Mouse (Mus musculus) yolk sac, embryonic 10.5 days (tissue): ENCODE results near the gene Btbd9.

Experiments used
- DNase-seq: peaks from one replicate; pipeline ENCODE4 v3.0.0-alpha.2; 2017; ENCODE audit warnings: low spot score

Gene Btbd9

DNA sequence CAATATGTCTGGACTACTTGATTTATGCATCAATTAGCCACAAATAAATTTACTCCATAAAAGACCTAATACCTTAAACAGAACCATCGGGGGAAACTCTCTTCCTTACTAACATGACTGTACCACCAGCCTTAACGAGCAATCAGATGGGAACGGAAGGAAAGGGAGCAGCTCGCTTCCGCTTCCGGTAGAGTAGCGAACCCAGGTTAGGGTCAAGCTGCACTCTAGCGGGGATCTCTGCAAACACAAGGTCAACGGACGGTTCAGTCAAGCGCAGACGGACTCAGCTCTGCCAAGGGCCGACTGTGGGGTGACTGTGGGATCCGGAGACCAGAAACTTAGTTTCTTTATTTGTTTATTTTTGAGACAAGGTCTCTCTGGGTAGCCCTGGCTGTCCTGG is 25.9 kb upstream of the Btbd9 start:
- DNase-seq, result no peak

DNA sequence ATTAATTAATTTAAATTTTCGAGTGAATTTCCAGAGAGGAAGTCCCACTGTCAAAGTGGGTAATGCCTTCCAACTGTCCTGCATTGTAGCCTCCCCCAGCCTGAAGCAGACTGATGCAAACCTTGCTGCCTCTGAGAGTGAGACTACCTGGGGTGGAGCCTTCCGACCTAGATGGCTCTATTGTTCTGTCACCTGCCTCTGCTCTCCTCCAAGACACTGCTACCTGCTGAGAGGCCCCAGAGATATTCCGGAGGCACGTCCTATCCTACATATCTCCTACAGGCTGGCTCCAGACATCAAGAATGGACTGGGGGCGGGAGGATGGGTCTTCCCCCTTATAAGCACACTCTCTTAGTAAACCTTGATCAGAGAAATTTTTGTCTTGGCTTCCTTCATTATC is 22.0 kb upstream of the Btbd9 start:
- DNase-seq, result no peak

DNA sequence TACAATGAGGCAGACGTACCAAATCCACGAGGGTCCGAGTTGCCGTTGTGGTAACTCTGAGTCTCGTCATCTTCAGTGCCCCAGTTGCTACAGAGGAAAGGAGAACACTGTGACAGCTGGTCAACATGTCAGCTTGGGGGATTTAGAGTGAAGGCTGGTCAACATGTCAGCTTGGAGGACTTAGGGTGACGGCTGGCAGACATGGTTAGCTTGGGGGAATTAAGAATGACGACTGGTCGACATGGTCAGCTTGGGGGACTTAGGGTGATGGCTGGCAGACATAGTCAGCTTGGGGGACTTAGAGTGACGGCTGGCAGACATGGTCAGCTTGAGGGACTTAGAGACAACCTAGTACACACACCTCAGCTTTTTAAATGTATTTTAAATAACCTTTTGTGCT is 21.5 kb upstream of the Btbd9 start:
- no peak for DNase-seq

DNA sequence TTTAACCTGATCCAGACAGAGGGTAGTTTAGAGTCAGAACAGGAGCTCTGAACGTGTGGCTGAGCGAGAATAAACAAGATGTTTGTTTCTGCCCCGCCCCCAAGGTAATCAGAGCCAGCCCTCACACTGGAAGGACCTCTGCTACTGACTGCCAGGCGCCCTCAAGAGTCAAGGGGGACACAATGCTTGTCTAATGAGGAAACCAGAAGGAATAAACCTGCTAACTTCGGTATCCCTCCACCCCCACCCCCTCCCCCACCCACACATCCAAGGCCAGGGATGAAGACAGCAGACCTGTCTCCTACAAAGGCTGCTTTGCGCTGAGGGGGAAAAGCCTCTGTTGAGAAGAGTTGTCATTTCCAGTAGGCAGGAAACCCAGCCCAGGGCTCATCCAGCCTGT is 18.6 kb upstream of the Btbd9 start:
- no peak for DNase-seq

DNA sequence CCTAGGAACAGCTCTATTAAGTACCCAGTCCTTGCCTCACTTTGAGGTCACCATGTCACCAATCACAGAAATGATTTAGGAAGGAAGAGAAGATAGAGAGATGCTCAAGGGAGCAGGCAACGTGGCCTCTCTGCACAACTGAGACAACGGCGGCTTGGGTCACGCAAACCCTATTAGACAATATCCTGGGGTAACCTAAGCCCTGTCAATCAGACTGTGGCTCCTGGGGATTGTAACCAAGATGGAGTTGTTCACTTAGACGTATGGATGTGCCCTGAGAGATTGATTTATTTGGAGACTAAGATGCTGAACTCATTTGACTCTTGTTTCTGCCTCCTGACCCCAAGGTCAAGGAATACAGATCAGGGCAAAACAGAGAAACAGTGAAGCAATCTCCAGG is 18.1 kb upstream of the Btbd9 start:
- DNase-seq, result no peak

DNA sequence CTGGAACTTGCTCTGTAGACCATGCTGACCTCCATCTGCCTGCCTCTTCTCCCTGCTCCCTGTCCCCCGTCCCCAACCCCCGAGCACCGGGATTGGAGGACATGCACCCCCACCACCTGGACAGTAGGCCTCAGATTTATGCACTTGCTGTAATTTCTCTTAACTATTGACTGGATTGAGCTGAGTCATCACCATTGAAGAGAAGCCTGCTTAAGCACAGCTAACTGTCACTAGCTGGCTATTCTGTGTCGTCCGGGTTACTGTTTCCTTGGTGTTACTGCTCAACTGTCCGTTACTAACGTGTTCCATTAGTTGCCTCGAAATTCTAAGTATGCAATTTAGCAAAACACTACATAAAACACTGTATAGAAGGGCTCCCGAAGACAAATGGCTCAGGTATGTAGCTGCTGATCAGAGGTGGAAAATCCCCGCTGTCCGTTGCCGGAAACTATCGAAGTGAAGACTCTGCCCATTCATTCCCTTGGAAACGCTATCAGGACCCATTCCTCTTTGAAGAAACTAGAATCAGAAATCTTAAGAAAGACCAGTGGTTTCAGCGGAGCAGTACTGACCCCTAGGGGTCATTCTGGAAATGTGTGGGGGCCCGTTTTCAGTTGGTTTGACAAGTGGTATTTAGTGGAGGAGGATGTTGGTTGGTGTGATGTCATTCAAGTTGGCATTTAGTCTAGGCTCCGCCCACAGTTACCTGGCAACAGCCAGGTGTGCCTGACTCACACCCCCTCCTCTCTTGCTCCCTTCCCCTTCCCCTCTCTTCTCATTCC is 14.3 kb upstream of the Btbd9 start:
- no peak for DNase-seq

DNA sequence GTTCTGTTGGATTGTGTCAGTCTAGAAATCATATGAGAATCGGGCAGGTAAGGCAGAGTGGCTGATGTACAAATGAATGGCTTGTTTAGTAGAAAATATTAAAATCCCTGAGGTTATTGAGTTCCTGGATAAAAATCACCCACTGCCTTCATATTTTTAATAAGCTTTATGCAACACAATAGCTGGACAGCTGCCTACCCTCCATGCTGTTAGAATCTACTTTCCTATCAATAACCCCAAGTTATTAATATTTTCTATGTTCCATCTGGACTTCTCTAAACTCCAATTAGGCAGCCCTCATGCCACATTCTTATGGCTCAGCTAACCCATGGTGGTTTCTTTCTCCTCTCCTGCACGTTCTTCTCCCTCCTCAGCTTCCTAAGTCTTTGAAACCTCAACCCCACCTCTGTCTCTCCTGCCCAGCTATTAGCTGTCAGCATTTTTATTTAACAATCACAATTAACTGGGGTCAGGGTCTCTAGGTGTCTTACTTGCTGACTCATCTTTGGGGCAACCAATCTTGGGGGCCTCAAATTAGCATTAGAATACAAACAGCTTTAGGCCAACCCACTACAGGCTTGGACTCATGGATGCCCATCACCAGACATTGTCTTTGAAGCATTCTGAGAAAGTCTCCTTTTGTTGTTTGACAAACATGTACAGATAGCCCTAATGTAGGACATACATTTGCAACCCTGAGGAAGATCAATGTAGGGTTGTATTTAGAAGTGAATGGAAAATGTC is 7.1 kb upstream of the Btbd9 start:
- no peak for DNase-seq

DNA sequence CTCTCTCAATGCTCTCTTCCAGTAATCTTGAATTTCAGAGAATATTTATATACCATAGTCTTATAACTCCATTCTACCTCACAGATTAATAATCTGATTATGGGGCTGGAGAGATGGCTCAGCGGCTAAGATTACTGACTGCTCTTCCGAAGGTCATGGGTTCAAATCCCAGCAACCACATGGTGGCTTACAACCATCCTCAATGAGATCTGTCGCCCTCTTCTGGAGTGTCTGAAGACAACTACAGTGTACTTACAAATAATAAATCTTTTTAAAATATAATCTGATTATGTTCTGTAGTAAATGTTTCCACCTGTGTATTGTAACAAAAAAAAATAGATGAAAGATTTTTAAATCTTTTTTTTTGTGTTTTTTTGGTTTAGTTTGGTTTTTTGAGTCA is 6.0 kb upstream of the Btbd9 start:
- no peak for DNase-seq

DNA sequence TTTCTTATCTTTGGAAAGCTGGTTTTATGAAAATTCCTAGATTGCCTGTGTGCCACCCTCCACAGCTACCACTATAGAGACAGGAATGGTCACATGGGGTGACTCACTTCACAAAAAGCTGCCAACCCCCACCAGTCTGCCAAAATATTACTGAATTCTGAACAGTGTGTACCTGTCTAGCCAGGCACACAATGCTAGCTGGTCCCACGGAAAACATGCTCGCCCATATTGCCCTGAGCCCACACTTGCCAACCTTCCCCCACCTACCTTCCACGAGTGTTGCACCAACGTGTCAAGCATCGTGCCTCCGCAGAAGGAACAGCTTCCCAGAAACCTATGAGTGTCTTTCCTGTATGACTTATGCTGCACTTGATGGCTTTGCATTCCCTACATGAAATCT is 4.9 kb upstream of the Btbd9 start:
- DNase-seq, result no peak

DNA sequence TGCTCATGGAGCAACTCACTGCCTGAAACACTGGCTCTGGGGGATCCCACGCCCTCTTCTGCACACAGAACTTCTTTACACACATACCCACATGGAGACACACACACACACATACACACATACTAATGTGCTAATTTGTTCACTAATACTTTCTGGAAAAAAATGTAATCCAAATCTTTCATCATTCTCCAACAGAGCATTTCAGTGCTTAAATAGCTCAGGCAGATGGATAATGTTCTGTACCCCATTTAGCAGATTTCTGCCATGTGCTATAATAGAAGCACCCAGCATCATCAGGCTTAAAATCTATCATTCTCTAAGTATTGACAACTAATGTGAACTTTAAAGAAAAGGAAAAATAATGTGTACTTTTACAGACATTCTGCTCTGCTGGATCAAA is 4.5 kb upstream of the Btbd9 start:
- no peak for DNase-seq

DNA sequence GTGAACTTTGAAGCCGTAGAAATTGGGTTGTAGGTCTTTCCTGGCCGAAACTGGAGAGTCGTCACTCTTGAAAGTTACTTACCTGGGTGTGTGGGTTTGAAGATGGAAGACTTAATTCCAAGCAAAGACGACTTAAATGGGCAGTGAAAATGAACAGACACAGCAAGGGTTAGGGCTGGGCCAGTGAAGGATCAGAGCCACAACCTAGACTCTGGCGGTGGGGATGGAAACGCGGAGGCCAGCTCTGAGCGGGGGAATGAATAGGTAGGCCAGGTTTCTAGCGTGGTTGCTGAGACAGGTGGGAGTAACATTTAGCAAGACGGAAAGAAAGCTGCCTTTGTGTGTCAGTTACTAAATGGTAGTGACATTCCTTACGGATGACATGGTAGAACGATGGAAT is 658 bp upstream of the Btbd9 start:
- no peak for DNase-seq

DNA sequence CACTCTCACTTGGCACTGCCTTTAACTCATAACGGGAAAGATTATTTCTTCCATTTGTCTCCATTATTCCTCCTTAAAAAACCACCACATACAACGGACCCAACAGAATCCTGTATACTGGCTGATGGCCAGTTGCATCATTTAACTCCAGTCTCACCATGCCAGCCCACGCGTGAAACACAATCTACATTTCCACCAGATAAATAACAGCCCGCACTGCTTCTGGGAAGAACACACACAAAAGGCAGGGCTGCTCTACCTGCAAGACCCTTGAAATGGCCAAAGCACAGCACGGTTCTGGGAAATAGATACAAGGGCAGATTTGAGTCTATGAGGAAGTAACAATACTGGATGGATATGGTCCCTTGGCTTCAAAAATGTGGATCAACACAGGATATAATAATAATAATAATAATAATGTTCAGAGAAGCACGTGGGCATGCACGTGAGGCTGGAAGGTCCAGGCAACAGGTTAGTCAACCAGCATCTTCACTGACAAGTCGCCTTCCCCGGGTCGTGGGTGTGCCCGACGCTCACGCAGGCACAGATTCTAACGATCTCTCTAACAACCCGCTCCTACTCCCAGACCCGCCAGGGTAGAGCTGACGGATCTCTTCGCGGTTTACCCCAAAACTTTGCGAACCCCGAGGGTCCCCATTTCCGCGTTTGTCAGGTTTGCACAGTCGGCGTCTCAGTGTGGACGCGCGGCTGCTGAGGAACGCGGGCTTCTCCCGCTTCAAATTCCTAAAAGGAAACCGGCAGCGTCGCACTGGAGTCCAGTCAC is 975 bp downstream of the Btbd9 start:
- no peak for DNase-seq

DNA sequence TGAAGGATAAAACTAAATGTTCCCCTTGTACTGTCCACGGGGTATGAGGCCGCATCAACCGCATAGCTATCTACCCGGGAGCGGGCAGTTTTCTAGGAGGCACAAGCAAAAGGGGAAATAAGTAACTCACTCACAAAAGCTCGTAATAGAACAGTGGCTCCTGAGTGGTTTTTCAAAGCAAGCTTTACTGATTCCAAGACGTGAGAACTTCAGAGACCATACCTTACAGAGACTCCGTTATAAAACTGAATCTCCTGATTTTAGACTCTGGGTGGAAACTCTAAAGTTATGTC is 1.6 kb downstream of the Btbd9 start:
- DNase-seq, result no peak

DNA sequence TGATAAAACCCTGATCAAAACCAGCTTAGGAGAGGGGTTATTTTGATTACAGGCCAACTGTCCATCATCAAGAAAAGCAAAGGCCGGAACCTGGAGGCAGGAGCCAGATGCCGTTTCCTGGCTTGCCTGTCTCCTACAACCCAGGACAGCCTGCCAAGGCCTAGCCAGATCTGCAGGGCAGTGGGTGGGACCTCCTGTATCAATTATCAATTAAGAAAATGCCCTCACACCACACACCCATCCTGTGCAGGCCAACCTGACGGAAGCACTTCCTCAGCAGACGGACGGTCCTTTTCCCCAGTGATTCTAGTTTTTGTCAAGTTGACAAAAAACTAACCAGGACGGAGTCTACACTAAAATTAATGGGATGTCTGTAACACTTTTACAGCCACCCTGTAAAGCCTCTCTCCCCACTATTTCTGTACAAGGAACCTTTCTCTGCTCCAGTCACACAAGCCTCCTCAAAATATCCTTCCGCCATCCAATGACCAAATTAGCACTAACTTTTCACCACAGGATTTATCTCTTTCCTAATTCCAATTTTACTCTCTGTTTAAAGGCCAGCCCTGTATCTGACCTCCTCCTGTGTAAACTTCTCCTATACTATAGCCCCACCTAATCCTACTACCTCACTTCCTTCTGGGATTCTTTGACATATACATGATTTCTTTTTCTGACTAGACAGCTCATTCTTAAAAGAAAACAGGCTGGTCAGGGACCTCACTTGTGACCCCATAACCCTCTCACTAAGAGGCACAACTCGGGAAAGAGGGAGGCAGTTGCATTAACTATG is 2.1 kb downstream of the Btbd9 start:
- no peak for DNase-seq

DNA sequence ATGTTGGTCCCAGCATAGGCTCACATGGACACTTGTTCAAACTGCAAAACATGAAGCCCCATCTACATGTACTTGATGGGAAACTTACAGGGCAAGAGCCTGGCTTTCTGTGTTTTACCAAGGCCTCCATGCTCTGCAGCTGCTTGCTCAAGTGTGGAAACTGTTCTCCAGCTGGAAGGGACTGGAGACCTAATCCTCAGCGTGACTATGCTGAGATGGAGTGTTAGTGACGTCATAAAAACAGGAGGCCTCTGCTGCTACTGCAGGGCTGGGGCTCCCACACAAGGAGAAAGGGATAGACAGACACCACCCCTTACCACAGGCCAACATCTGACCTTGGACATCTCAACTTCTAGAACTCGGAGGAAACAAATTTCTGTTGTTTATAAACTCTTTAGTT is 5.3 kb downstream of the Btbd9 start:
- no peak for DNase-seq

DNA sequence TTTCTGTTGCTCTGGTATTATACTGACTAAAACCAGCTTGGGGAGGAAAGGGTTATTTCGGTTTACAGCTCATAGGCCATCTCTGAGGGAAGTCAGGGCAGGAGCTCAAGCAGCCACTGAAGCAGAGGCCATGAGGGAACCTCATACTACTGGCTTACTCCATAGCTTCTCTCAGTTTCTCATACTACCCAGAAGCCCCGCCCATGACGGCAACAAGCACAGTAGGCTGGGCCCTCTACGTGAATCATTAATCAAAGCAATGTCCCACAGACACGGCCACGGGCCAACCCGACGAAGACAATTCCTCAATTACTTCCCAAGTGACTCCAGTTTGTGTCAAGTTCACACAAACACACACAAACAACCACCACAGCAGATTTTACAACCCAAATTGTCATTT is 6.1 kb downstream of the Btbd9 start:
- peak; percentile 40 for DNase-seq

DNA sequence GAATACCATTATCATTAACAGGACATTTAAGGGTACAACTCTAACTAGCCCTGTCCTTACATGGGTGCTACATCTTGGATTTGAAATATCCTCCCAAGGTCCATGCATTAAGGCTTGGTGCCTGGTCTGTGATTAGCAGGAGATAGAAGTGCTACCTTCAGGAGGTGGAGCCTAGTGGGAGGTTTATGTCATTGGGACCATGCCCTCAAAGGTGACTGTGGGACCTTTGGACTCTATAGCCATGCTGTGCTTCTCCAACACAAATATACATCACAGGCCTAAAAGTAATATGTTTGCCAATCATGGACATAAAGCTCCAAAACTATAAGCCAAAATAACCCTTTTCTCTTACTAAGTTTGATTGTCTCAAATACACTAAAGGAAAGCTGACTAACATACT is 7.8 kb downstream of the Btbd9 start:
- DNase-seq, result no peak

DNA sequence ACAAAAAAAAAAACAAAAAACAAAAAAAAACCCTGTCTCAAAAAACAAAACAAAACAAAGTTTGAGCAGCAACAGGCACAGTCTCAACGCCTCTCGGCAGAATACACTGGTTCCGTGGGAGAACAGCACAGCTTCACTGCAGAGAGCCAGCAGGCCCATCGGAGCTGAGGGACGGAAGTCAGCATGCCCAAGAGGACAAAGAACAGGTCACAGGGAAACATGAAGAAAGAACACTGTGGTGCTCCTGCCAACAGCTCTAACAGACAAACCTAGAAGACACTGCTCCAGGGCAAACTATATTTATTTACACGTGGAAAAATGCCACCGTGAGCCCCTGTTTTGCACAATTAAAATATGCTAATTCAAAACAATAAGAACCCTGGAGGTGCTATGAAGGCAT is 11.3 kb downstream of the Btbd9 start:
- no peak for DNase-seq

DNA sequence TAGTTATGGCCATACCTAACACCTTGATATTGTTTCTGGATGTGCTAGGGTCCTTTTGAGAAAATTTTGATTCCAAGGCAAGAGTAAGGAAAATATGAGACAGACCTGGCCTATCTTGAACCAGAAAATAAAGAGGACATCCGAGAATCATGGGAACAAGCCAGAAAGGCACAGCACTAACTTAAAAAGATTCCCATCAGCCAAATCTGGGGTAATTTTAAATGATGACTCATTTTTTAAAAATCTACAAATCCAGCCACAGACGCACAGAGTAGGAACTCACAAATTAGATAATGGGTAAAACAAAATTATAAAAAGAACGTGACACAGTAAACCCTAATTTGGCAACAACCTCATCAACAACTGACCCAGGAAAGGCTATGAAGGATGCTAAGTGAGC is 11.9 kb downstream of the Btbd9 start:
- DNase-seq, result no peak

DNA sequence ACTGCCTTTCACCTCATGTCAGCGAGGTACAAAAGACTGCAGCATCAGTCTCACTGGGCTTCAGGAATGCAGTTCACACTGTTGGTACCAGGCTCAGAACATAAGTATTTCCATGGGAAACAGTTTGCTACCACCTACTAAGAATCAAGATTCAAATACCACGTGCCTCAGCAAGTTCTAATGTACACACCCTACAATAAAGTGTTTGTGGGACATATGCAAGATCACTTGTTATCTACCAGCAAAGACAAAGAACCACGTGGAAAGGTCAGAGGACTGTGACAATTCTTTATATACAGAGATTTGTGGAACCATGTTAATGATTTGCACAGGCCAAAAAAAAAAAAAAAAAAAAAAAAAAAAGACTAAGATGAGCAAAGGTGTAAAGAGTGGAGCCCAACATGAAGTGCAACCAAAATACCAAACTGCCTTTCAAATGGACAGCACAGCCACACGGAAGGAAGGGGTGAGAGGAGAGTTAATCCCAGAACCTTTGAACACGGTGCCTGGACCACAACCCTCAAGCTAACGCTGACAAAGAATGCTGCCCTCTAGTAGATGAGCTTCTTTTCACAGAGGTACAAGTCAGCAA is 12.7 kb downstream of the Btbd9 start:
- DNase-seq, result no peak

DNA sequence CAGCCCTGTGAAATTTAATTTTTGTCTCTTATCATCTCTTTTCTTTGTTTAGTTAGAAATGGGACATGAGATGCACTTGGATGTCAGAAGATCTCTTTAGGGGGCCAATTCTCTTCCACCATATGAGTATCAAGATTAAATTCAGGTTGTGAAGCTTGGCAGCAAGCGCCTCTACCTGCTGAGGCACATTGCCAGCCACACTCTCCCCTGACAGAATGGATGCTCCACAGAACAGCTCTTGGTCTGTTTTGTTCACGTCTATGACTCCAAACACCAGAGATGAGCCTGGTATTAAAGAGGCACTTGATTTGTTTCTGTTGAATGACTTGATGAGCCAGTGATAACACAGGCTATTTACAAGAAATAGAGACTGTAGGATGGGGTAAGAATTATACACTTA is 13.5 kb downstream of the Btbd9 start:
- no peak for DNase-seq

DNA sequence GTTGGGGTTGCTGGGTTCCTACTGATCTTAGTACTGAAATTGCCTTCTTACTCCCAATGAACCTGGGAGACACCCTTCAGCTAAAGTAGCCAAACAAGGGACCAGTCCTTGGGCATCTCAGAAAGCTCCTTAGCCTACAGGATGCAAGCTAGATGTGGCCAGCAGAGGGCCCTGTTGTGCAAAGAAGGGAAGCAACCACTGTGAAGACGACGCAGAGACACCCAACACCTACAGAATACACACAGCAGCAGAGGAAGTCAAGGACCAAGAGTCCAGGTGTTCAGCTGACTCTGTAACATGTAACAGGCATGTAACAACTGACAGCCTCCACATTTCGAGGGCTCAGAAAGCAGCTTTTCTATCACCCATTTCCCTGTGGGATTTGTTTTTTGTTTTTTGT is 16.8 kb downstream of the Btbd9 start:
- peak; percentile 47 for DNase-seq
